In genomic region chr17:46152847-46153782, GRCm38 (mm10) we compare ENCODE assay signal across 8 mouse cellular contexts. TPM values are rescaled to one million over a fixed set of nuclear protein-coding genes. Genes with fewer than 3 reads are reported as not detected.
DNase-seq lines count a peak whose midpoint lies in the region; ATAC-seq and TF ChIP-seq lines count a peak whose summit lies in the region.

Gene Mad2l1bp (minus strand): TSS chr17:46153553.

- peak within 1 kb of the TSS; percentile 73 for H3K9ac ChIP-seq in embryonic facial prominence, embryonic 12.5 days
- H3K9ac ChIP-seq in limb, embryonic 12.5 days (replicated peaks), result peak within 1 kb of the TSS; percentile 51
- H3K9ac ChIP-seq in midbrain, embryonic 15.5 days, result peak within 1 kb of the TSS; percentile 54

- H3K27me3 ChIP-seq in embryonic facial prominence, embryonic 12.5 days, result no peaks in the 10 kb centered on the region
- H3K27me3 ChIP-seq in kidney, adult 2 months (replicated peaks; ENCODE audit: control insufficient read depth, insufficient read depth, low read length), result no peaks in the 10 kb centered on the region
- no peaks in the 10 kb centered on the region for H3K27me3 ChIP-seq in limb, embryonic 12.5 days
- no peaks in the 10 kb centered on the region for H3K27me3 ChIP-seq in midbrain, embryonic 15.5 days (replicated peaks)

- no peak for TF ChIP-seq CTCF in kidney, adult 2 months (conservative IDR thresholded peaks at IDR 0.05; ENCODE audit: insufficient read depth, insufficient read length, low read depth, low read length)

- 4% methylated on average over 33 of the region's 33 CpGs for WGBS in embryonic facial prominence, embryonic 12.5 days
- 1% methylated on average over 33 of the region's 33 CpGs for WGBS in kidney, adult 2 months
- WGBS in limb, embryonic 12.5 days, result 6% methylated on average over 33 of the region's 33 CpGs
- WGBS in midbrain, embryonic 15.5 days, result 8% methylated on average over 33 of the region's 33 CpGs

- H3K4me3 ChIP-seq in embryonic facial prominence, embryonic 12.5 days, result peak within 1 kb of the TSS; percentile 64
- H3K4me3 ChIP-seq in kidney, adult 2 months (ENCODE audit: insufficient read depth, low read depth, low read length), result peak within 1 kb of the TSS; percentile 79
- peak within 1 kb of the TSS; percentile 61 for H3K4me3 ChIP-seq in limb, embryonic 12.5 days (replicated peaks)
- peak within 1 kb of the TSS; percentile 51 for H3K4me3 ChIP-seq in midbrain, embryonic 15.5 days

- H3K36me3 ChIP-seq in embryonic facial prominence, embryonic 12.5 days, result peaks cover 16% of the 10 kb centered on the region
- H3K36me3 ChIP-seq in kidney, adult 2 months (ENCODE audit: control insufficient read depth, insufficient read depth, low read length), result no peaks in the 10 kb centered on the region
- H3K36me3 ChIP-seq in limb, embryonic 12.5 days, result peaks cover 21% of the 10 kb centered on the region
- H3K36me3 ChIP-seq in midbrain, embryonic 15.5 days (replicated peaks), result peaks cover under 1% of the 10 kb centered on the region; the same call in 1 of the 2 replicates

- peak; percentile 76 for ATAC-seq in embryonic facial prominence, embryonic 12.5 days (ENCODE audit: insufficient number of reproducible peaks, insufficient read depth, low FRiP score, low TSS enrichment)
- peak; percentile 82 for ATAC-seq in limb, embryonic 12.5 days (ENCODE audit: insufficient number of reproducible peaks, insufficient read depth, low FRiP score, low TSS enrichment, low read depth)
- ATAC-seq in midbrain, embryonic 15.5 days (replicated peaks), result peak; percentile 92

- no peaks in the 10 kb centered on the region for H3K9me3 ChIP-seq in embryonic facial prominence, embryonic 12.5 days
- H3K9me3 ChIP-seq in limb, embryonic 12.5 days, result no peaks in the 10 kb centered on the region
- no peaks in the 10 kb centered on the region for H3K9me3 ChIP-seq in midbrain, embryonic 15.5 days

- peaks cover 8% of the 10 kb centered on the region; the same call in 1 of the 2 replicates for H3K4me1 ChIP-seq in embryonic facial prominence, embryonic 12.5 days
- 0 out of 2 replicates have a peak, but pooled peaks cover 3% of the 10 kb centered on the region for H3K4me1 ChIP-seq in kidney, adult 2 months (ENCODE audit: control insufficient read depth, insufficient read depth, low read length)
- peaks cover 9% of the 10 kb centered on the region for H3K4me1 ChIP-seq in limb, embryonic 12.5 days (replicated peaks)
- H3K4me1 ChIP-seq in midbrain, embryonic 15.5 days, result peaks cover 10% of the 10 kb centered on the region

- peak within 1 kb of the TSS; percentile 69 for H3K27ac ChIP-seq in embryonic facial prominence, embryonic 12.5 days
- peak within 1 kb of the TSS; percentile 56 for H3K27ac ChIP-seq in kidney, adult 2 months (ENCODE audit: insufficient read depth, low read depth, low read length)
- peak within 1 kb of the TSS; percentile 75 for H3K27ac ChIP-seq in limb, embryonic 12.5 days
- H3K27ac ChIP-seq in midbrain, embryonic 15.5 days, result peak within 1 kb of the TSS; percentile 61

- H3K4me2 ChIP-seq in embryonic facial prominence, embryonic 12.5 days (replicated peaks), result peak within 1 kb of the TSS; percentile 95
- H3K4me2 ChIP-seq in limb, embryonic 12.5 days, result peak within 1 kb of the TSS; percentile 73
- peak within 1 kb of the TSS; percentile 89 for H3K4me2 ChIP-seq in midbrain, embryonic 15.5 days

- peak; percentile 94 for TF ChIP-seq POLR2A in kidney, adult 2 months (IDR thresholded peaks at IDR 0.05; ENCODE audit: low read depth, low read length)

- DNase-seq in 3134 (ENCODE audit: extremely low read depth, insufficient read length, low spot score), result peak; percentile 87
- peak; percentile 83 for DNase-seq in adrenal gland, postnatal 25 days
- DNase-seq in heart, adult 11 months, result peak; percentile 99
- peak; percentile 96 for DNase-seq in kidney, adult 2 months
- peak; percentile 80 to 85 for DNase-seq in spleen, postnatal 14 days (ENCODE audit: low spot score in 2 of 2)

RNA-seq across cellular contexts. Expression of gene Mad2l1bp, which starts in this region (rescaled TPM):
- 18.3 and 20.6 TPM in 2 replicates for total RNA-seq in adrenal gland, postnatal 25 days (2021)
- polyA plus RNA-seq in embryonic facial prominence, embryonic 12.5 days (2016; fragmentation: Nextera tagmentation; extraction: Ambion mirVana), result 33.0 and 33.7 TPM in 2 replicates
- 17.3 and 19.2 TPM in 2 replicates for polyA plus RNA-seq in kidney, adult 2 months (2012; rRNA removed)
- 36.1 and 36.4 TPM in 2 replicates for polyA plus RNA-seq in limb, embryonic 12.5 days (2016; fragmentation: Nextera tagmentation; extraction: Ambion mirVana)
- polyA plus RNA-seq in midbrain, embryonic 15.5 days (2015; fragmentation: Nextera tagmentation; extraction: Ambion mirVana), result 21.3 and 24.8 TPM in 2 replicates

Comparison
In these comparisons a context has a peak if more than half of its experiments do, and no peak if none do; other contexts are left out.
1. Peak in every context shown above with its lines: DNase-seq, ATAC-seq, H3K4me3 ChIP-seq and H3K27ac ChIP-seq.